Mouse (Mus musculus): ENCODE results near the gene Creg1. TPM values are rescaled to one million over a fixed set of nuclear protein-coding genes. Genes with fewer than 3 reads are reported as not detected.

The Creg1 gene
- polyA plus RNA-seq, 1 experiment: 12.8 TPM

GRCm38 (mm10) chr1:165771998-165772397 is 8.5 kb downstream of the Creg1 start:
- no peak for DNase-seq (ENCODE audit: low read depth)
- no peak for TF ChIP-seq POLR2A (IDR thresholded peaks at IDR 0.05; ENCODE audit: borderline replicate concordance, extremely low read depth, insufficient read depth, insufficient read length, poor library complexity, severe bottlenecking)
- TF ChIP-seq CTCF (IDR thresholded peaks at IDR 0.05; ENCODE audit: borderline replicate concordance, extremely low read depth, insufficient read depth, insufficient read length): no peak

GRCm38 (mm10) chr1:165775518-165776294 is 12.2 kb downstream of the Creg1 start:
- TF ChIP-seq POLR2A (IDR thresholded peaks at IDR 0.05; ENCODE audit: borderline replicate concordance, extremely low read depth, insufficient read depth, insufficient read length, poor library complexity, severe bottlenecking) (no peak), CTCF (IDR thresholded peaks at IDR 0.05; ENCODE audit: borderline replicate concordance, extremely low read depth, insufficient read depth, insufficient read length) (peak; percentile 78; the same call in 1 of the 2 replicates)

DNA sequence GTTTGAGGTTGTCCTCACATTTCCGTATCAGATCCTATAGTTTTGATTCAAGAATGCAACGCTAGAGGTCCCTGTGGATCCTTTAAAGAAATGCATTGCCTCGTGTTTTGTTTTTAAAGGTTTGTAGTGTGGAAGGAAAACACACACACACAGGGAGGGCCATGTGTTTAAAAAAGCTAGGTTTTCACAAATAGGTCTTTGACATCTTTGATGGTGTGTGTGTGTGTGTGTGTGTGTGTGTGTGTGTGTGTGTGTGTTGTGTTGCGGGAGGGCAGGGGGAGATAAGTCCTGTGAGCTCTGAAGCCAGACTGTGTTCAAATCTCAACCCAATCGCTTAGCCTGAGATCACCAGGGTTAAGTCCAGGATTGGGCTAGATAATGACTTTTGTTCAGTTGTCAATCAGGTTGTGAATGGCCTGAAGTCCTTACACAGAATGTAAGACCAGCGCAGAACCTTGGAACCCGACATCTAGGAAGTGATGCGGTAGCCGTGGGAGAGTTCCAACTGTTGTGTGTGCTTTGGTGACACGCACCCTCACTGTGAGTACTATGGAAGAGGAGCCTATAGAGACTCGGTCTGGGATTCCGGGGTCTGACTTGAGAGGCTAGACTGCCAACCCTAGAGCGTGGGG is 16.5 kb downstream of the Creg1 start:
- peak; percentile 38; the same call in 1 of the 2 replicates for TF ChIP-seq CTCF (IDR thresholded peaks at IDR 0.05; ENCODE audit: borderline replicate concordance, extremely low read depth, insufficient read depth, insufficient read length)
- TF ChIP-seq POLR2A (IDR thresholded peaks at IDR 0.05; ENCODE audit: borderline replicate concordance, extremely low read depth, insufficient read depth, insufficient read length, poor library complexity, severe bottlenecking): no peak
- peak; percentile 83 for DNase-seq (ENCODE audit: low read depth)

More at GRCm38 (mm10) chr1:165775518-165776294, 12.2 kb downstream of the Creg1 start:
- peak; percentile 89 for DNase-seq (ENCODE audit: low read depth)

DNA sequence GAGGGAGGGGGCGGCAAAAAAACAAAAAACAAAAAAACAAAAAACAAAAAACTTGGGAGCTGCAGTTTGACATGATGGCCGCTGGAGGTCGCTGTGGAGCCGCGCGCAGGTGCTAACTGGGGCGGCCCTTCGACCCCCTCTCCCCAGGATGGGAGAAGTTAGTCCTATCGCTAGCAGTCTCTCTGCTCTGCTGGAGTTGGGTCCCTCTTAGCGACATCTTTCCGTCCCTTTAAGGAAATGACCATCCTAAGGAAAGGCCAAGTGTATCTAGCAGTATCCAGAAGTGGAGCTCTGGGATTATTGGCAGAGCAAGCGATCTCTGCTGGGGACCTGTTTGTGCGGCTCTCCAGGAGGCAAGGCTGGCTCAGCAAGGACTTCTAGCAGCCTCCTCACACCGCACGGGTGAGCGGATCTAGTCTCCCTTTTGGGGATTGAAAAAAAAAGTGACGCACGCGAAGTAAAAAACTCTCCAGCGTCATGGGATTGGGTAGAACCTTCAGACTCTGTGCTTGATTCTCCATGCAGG is 17.1 kb downstream of the Creg1 start:
- DNase-seq (ENCODE audit: low read depth): peak; percentile 67
- TF ChIP-seq CTCF (IDR thresholded peaks at IDR 0.05; ENCODE audit: borderline replicate concordance, extremely low read depth, insufficient read depth, insufficient read length): peak; percentile 88
- TF ChIP-seq POLR2A (IDR thresholded peaks at IDR 0.05; ENCODE audit: borderline replicate concordance, extremely low read depth, insufficient read depth, insufficient read length, poor library complexity, severe bottlenecking): no peak

DNA sequence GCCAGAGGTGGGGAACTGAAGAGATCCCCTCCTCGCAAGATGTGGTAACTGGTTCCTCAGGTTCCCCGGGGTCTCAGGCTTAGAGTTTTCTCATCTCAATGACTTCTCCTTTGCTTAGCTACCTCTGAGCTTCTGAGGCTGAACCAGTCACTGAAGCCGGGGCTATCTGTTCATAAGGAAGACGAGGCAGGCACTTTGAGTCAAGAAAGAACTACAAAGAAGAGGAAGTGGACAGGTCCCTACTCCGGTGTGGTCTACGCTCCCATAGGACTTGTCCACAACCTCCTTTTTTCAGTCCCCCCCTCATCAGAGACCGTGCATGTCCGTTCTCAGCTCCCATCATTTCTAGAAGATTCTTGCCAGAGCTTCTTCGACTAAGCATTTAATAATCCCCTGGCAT is 17.9 kb downstream of the Creg1 start:
- no peak for TF ChIP-seq CTCF (IDR thresholded peaks at IDR 0.05; ENCODE audit: borderline replicate concordance, extremely low read depth, insufficient read depth, insufficient read length)
- TF ChIP-seq POLR2A (IDR thresholded peaks at IDR 0.05; ENCODE audit: borderline replicate concordance, extremely low read depth, insufficient read depth, insufficient read length, poor library complexity, severe bottlenecking): no peak
- no peak for DNase-seq (ENCODE audit: low read depth)

GRCm38 (mm10) chr1:165781911-165782310 is 18.4 kb downstream of the Creg1 start:
- TF ChIP-seq POLR2A (IDR thresholded peaks at IDR 0.05; ENCODE audit: borderline replicate concordance, extremely low read depth, insufficient read depth, insufficient read length, poor library complexity, severe bottlenecking) (no peak), CTCF (IDR thresholded peaks at IDR 0.05; ENCODE audit: borderline replicate concordance, extremely low read depth, insufficient read depth, insufficient read length) (no peak)
- no peak for DNase-seq (ENCODE audit: low read depth)

- peak; percentile 80 for DNase-seq (ENCODE audit: low read depth)
- TF ChIP-seq CTCF (IDR thresholded peaks at IDR 0.05; ENCODE audit: borderline replicate concordance, extremely low read depth, insufficient read depth, insufficient read length) (no peak), POLR2A (IDR thresholded peaks at IDR 0.05; ENCODE audit: borderline replicate concordance, extremely low read depth, insufficient read depth, insufficient read length, poor library complexity, severe bottlenecking) (no peak)
These were observed 22.8 kb downstream of the Creg1 start for GRCm38 (mm10) chr1:165786296-165786695.

- DNase-seq (ENCODE audit: low read depth): no peak
- TF ChIP-seq CTCF (IDR thresholded peaks at IDR 0.05; ENCODE audit: borderline replicate concordance, extremely low read depth, insufficient read depth, insufficient read length) (no peak), POLR2A (IDR thresholded peaks at IDR 0.05; ENCODE audit: borderline replicate concordance, extremely low read depth, insufficient read depth, insufficient read length, poor library complexity, severe bottlenecking) (no peak)
These were observed 25.0 kb downstream of the Creg1 start, which contains the start of gene Cd247 for GRCm38 (mm10) chr1:165788511-165788910. Gene Cd247, plus strand, starts transcription at chr1:165788681.

DNA sequence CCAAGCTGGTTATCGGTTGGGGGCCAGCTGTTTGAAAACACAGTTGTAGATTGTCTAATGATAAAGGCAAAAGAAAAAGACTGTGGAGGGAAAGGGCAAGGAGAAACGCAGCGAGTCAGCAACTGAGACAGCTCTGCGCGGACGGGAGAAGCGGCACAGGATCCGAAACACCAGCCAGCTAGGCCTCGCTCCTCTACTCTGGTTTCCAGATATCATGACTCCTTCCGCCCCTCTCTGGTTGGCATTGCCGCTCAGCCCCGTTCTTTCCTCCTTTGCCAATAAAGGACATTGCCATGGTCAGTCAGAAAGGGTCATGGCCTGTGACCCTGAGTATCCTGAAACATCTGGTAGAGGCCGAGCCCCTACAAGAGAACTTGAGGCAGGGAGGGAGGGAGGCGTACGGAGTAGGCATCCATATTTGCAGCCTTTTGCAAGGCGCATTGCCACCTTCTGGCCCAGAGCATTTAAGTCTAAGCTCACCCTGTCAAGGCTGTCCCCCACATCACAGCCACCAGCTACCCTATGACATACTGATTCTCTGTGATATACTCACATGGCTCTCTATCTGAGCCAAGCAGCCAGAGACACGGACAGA is 25.6 kb downstream of the Creg1 start:
- no peak for TF ChIP-seq POLR2A (IDR thresholded peaks at IDR 0.05; ENCODE audit: borderline replicate concordance, extremely low read depth, insufficient read depth, insufficient read length, poor library complexity, severe bottlenecking)
- TF ChIP-seq CTCF (IDR thresholded peaks at IDR 0.05; ENCODE audit: borderline replicate concordance, extremely low read depth, insufficient read depth, insufficient read length): no peak
- no peak for DNase-seq (ENCODE audit: low read depth)

- DNase-seq (ENCODE audit: low read depth): no peak
- TF ChIP-seq CTCF (IDR thresholded peaks at IDR 0.05; ENCODE audit: borderline replicate concordance, extremely low read depth, insufficient read depth, insufficient read length): no peak
- TF ChIP-seq POLR2A (IDR thresholded peaks at IDR 0.05; ENCODE audit: borderline replicate concordance, extremely low read depth, insufficient read depth, insufficient read length, poor library complexity, severe bottlenecking): no peak
These were observed 26.4 kb downstream of the Creg1 start for GRCm38 (mm10) chr1:165789963-165790362.
